Mouse (Mus musculus): Measurements from ENCODE around the gene Tnip2.

Gene Tnip2

GRCm38 (mm10) chr5:34523958-34524485 lies 10.2 kb upstream of the Tnip2 start:
- no peak for DNase-seq (ENCODE audit: low spot score)

- no peak for DNase-seq (ENCODE audit: low spot score)
These were observed 7.5 kb upstream of the Tnip2 start for GRCm38 (mm10) chr5:34521337-34521736.

- no peak for DNase-seq (ENCODE audit: low spot score)
These were observed 6.8 kb upstream of the Tnip2 start for GRCm38 (mm10) chr5:34520458-34521209.

GRCm38 (mm10) chr5:34519389-34519910 lies 5.7 kb upstream of the Tnip2 start:
- DNase-seq (ENCODE audit: low spot score) = no peak

GRCm38 (mm10) chr5:34517913-34518312 lies 4.1 kb upstream of the Tnip2 start:
- DNase-seq (ENCODE audit: low spot score) = peak; percentile 71

GRCm38 (mm10) chr5:34515096-34515495 lies 1.3 kb upstream of the Tnip2 start:
- DNase-seq (ENCODE audit: low spot score) = no peak

GRCm38 (mm10) chr5:34514218-34514566 lies 401 bp upstream of the Tnip2 start:
- DNase-seq (ENCODE audit: low spot score) = no peak

- DNase-seq (ENCODE audit: low spot score) = no peak
These were observed 1.3 kb downstream of the Tnip2 start for GRCm38 (mm10) chr5:34512486-34512885.

- no peak for DNase-seq (ENCODE audit: low spot score)
These were observed 11.0 kb downstream of the Tnip2 start for GRCm38 (mm10) chr5:34502821-34503220.

GRCm38 (mm10) chr5:34502411-34502810 lies 11.4 kb downstream of the Tnip2 start:
- DNase-seq (ENCODE audit: low spot score) = no peak

GRCm38 (mm10) chr5:34501588-34501987 lies 12.2 kb downstream of the Tnip2 start:
- no peak for DNase-seq (ENCODE audit: low spot score)

GRCm38 (mm10) chr5:34500886-34501285 lies 12.9 kb downstream of the Tnip2 start:
- DNase-seq (ENCODE audit: low spot score) = no peak

GRCm38 (mm10) chr5:34496745-34497144 lies 17.0 kb downstream of the Tnip2 start:
- DNase-seq (ENCODE audit: low spot score) = no peak

- DNase-seq (ENCODE audit: low spot score) = no peak
These were observed 24.4 kb downstream of the Tnip2 start for GRCm38 (mm10) chr5:34489418-34489787.

GRCm38 (mm10) chr5:34488741-34489417 lies 24.9 kb downstream of the Tnip2 start:
- no peak for DNase-seq (ENCODE audit: low spot score)

- no peak for DNase-seq (ENCODE audit: low spot score)
These were observed 26.3 kb downstream of the Tnip2 start for GRCm38 (mm10) chr5:34487320-34488090.

GRCm38 (mm10) chr5:34485731-34486130 lies 28.1 kb downstream of the Tnip2 start:
- no peak for DNase-seq (ENCODE audit: low spot score)

GRCm38 (mm10) chr5:34480926-34481325 lies 32.9 kb downstream of the Tnip2 start:
- no peak for DNase-seq (ENCODE audit: low spot score)

GRCm38 (mm10) chr5:34468039-34468775 lies 45.6 kb downstream of the Tnip2 start:
- DNase-seq (ENCODE audit: low spot score) = peak; percentile 4

GRCm38 (mm10) chr5:34466648-34467047 lies 47.1 kb downstream of the Tnip2 start:
- DNase-seq (ENCODE audit: low spot score) = no peak

- DNase-seq (ENCODE audit: low spot score) = no peak
These were observed 47.7 kb downstream of the Tnip2 start for GRCm38 (mm10) chr5:34466079-34466478.

GRCm38 (mm10) chr5:34461841-34462240 lies 52.0 kb downstream of the Tnip2 start:
- DNase-seq (ENCODE audit: low spot score) = no peak
